Mouse (Mus musculus): Measurements from ENCODE around the gene Dusp2. TPM values are rescaled to one million over a fixed set of nuclear protein-coding genes. Genes with fewer than 3 reads are reported as not detected.

Dusp2 gene
- polyA plus RNA-seq, 1 experiment from 2014 or later: 5.6 TPM

GRCm38 (mm10) chr2:127332807-127333570 is 3.0 kb upstream of the Dusp2 start:
- TF ChIP-seq EP300 (IDR thresholded peaks at IDR 0.05; ENCODE audit: low read depth): no peak
- no peak for TF ChIP-seq CTCF (IDR thresholded peaks at IDR 0.05; ENCODE audit: low read depth)
- Histone ChIP-seq H3K36me3 (replicated peaks; ENCODE audit: insufficient read depth, low read length) (no peaks in the 10 kb centered on the region; the same call in 1 of the 2 replicates), H3K9me3 (ENCODE audit: low read length) (no peaks in the 10 kb centered on the region), H3K27me3 (ENCODE audit: insufficient read depth, low read length) (peaks cover 12% of the 10 kb centered on the region), H3K4me3 (ENCODE audit: low read depth, low read length) (no peak overlapping the region), H3K4me1 (ENCODE audit: insufficient read depth) (peaks cover 30% of the 10 kb centered on the region), H3K27ac (ENCODE audit: low read depth) (no peak overlapping the region), H3K9ac (replicated peaks) (no peak overlapping the region), H3K4me2 (ENCODE audit: low read depth, low read length) (no peak overlapping the region)
- no peak for DNase-seq
- WGBS (ENCODE audit: insufficient replicate concordance): 68% methylated on average over 14 of the region's 14 CpGs
- no peak for ATAC-seq

DNA sequence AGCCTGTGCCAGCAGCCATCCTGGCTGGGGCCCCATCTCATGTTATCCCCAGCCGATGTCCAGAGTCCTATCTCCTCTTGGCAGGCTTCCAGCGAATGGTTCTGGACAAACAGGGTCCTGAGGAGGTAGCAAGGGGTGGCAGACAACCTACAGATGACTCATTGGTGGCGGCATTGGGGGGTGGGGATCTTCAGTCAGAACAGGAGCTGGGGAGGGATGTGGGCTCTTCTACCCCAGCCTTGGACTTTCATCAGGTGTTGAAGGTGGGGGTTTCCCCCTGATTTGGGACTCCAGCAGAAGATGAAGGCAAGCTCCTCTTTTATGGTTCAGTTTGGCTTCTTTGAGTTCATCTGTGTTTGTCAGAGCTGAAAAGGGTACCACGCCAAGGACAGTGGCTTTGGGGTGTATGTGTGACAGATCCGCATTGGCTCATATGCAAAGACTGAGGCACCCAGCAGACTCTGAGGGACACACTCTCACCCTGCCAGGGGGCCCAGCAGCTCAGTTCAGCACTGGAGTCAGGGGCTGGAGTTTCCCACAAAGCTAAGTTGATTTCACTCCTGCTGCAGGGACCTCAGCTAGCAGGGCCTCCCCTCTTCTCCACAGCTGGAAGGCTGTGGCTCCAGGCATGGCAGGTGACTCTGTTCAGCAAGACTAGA is 1.9 kb upstream of the Dusp2 start:
- Histone ChIP-seq H3K4me3 (ENCODE audit: low read depth, low read length) (no peak overlapping the region), H3K4me1 (ENCODE audit: insufficient read depth) (peaks cover 23% of the 10 kb centered on the region), H3K9me3 (ENCODE audit: low read length) (no peaks in the 10 kb centered on the region), H3K9ac (replicated peaks) (peak overlapping the region; percentile 44; the same call in 1 of the 2 replicates), H3K27me3 (ENCODE audit: insufficient read depth, low read length) (peaks cover 12% of the 10 kb centered on the region), H3K36me3 (replicated peaks; ENCODE audit: insufficient read depth, low read length) (no peaks in the 10 kb centered on the region; the same call in 1 of the 2 replicates), H3K27ac (ENCODE audit: low read depth) (peak overlapping the region; percentile 67), H3K4me2 (ENCODE audit: low read depth, low read length) (peak overlapping the region; percentile 89)
- ATAC-seq (no peak), DNase-seq (no peak)
- TF ChIP-seq EP300 (IDR thresholded peaks at IDR 0.05; ENCODE audit: low read depth): no peak
- no peak for TF ChIP-seq CTCF (IDR thresholded peaks at IDR 0.05; ENCODE audit: low read depth)
- 44% methylated on average over 5 of the region's 5 CpGs for WGBS (ENCODE audit: insufficient replicate concordance)

- Histone ChIP-seq H3K9ac (replicated peaks) (no peak overlapping the region), H3K4me3 (ENCODE audit: low read depth, low read length) (peak overlapping the region; percentile 61; the same call in 1 of the 2 replicates), H3K27me3 (ENCODE audit: insufficient read depth, low read length) (peaks cover 12% of the 10 kb centered on the region), H3K4me1 (ENCODE audit: insufficient read depth) (peaks cover 20% of the 10 kb centered on the region), H3K4me2 (ENCODE audit: low read depth, low read length) (peak overlapping the region; percentile 89), H3K9me3 (ENCODE audit: low read length) (no peaks in the 10 kb centered on the region), H3K27ac (ENCODE audit: low read depth) (peak overlapping the region; percentile 67), H3K36me3 (replicated peaks; ENCODE audit: insufficient read depth, low read length) (no peaks in the 10 kb centered on the region; the same call in 1 of the 2 replicates)
- peak; percentile 66 for DNase-seq
- WGBS (ENCODE audit: insufficient replicate concordance): 43% methylated on average over 11 of the region's 11 CpGs
- TF ChIP-seq CTCF (IDR thresholded peaks at IDR 0.05; ENCODE audit: low read depth) (no peak), EP300 (IDR thresholded peaks at IDR 0.05; ENCODE audit: low read depth) (no peak)
- ATAC-seq: peak; percentile 22
Measured at GRCm38 (mm10) chr2:127335078-127335541, 849 bp upstream of the Dusp2 start.

GRCm38 (mm10) chr2:127336497-127336832 is 506 bp downstream of the Dusp2 start:
- Histone ChIP-seq H3K4me3 (ENCODE audit: low read depth, low read length) (peak overlapping the region; percentile 61), H3K27me3 (ENCODE audit: insufficient read depth, low read length) (peaks cover 12% of the 10 kb centered on the region), H3K27ac (ENCODE audit: low read depth) (peak overlapping the region; percentile 57; the same call in 1 of the 2 replicates), H3K9me3 (ENCODE audit: low read length) (no peaks in the 10 kb centered on the region), H3K4me2 (ENCODE audit: low read depth, low read length) (peak overlapping the region; percentile 89), H3K4me1 (ENCODE audit: insufficient read depth) (peaks cover 20% of the 10 kb centered on the region), H3K9ac (replicated peaks) (peak overlapping the region; percentile 63), H3K36me3 (replicated peaks; ENCODE audit: insufficient read depth, low read length) (no peaks in the 10 kb centered on the region; the same call in 1 of the 2 replicates)
- WGBS (ENCODE audit: insufficient replicate concordance): 6% methylated on average over 33 of the region's 33 CpGs
- TF ChIP-seq EP300 (IDR thresholded peaks at IDR 0.05; ENCODE audit: low read depth): no peak
- TF ChIP-seq CTCF (IDR thresholded peaks at IDR 0.05; ENCODE audit: low read depth): no peak
- DNase-seq (no peak), ATAC-seq (no peak)

- Histone ChIP-seq H3K4me1 (ENCODE audit: insufficient read depth) (peaks cover 20% of the 10 kb centered on the region), H3K27ac (ENCODE audit: low read depth) (peak overlapping the region; percentile 57; the same call in 1 of the 2 replicates), H3K36me3 (replicated peaks; ENCODE audit: insufficient read depth, low read length) (no peaks in the 10 kb centered on the region; the same call in 1 of the 2 replicates), H3K4me2 (ENCODE audit: low read depth, low read length) (peak overlapping the region; percentile 89), H3K9ac (replicated peaks) (peak overlapping the region; percentile 63), H3K4me3 (ENCODE audit: low read depth, low read length) (peak overlapping the region; percentile 61), H3K9me3 (ENCODE audit: low read length) (no peaks in the 10 kb centered on the region), H3K27me3 (ENCODE audit: insufficient read depth, low read length) (peaks cover 12% of the 10 kb centered on the region)
- 20% methylated on average over 5 of the region's 5 CpGs for WGBS (ENCODE audit: insufficient replicate concordance)
- no peak for DNase-seq
- TF ChIP-seq CTCF (IDR thresholded peaks at IDR 0.05; ENCODE audit: low read depth) (no peak), EP300 (IDR thresholded peaks at IDR 0.05; ENCODE audit: low read depth) (no peak)
- ATAC-seq: no peak
Measured at GRCm38 (mm10) chr2:127336885-127337284, 926 bp downstream of the Dusp2 start.

DNA sequence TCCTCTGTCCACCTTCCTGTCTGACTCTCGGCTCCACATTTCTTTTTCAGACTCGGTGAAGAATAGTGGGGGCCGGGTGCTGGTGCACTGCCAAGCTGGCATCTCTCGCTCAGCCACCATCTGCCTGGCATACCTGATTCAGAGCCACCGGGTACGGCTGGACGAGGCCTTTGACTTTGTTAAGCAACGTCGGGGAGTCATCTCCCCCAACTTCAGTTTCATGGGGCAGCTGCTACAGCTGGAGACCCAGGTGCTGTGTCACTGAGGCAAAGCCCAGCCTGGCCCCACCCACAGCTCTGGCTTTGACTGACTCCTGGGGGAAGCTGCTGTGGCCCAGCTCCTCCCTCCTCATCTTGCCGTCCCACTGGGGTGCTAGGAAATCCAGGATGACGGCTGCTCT is 1.6 kb downstream of the Dusp2 start:
- WGBS (ENCODE audit: insufficient replicate concordance): 25% methylated on average over 11 of the region's 11 CpGs
- peak; percentile 53 for DNase-seq
- peaks cover 12% of the 10 kb centered on the region for H3K27me3 ChIP-seq (ENCODE audit: insufficient read depth, low read length)
- peak overlapping the region; percentile 89 for H3K4me2 ChIP-seq (ENCODE audit: low read depth, low read length)
- H3K27ac ChIP-seq (ENCODE audit: low read depth): peak overlapping the region; percentile 57; the same call in 1 of the 2 replicates
- H3K4me3 ChIP-seq (ENCODE audit: low read depth, low read length): peak overlapping the region; percentile 61
- no peak for ATAC-seq
- H3K9ac ChIP-seq (replicated peaks): peak overlapping the region; percentile 44; the same call in 1 of the 2 replicates
- no peaks in the 10 kb centered on the region for H3K9me3 ChIP-seq (ENCODE audit: low read length)
- H3K4me1 ChIP-seq (ENCODE audit: insufficient read depth): peaks cover 20% of the 10 kb centered on the region
- TF ChIP-seq EP300 (IDR thresholded peaks at IDR 0.05; ENCODE audit: low read depth) (no peak), CTCF (IDR thresholded peaks at IDR 0.05; ENCODE audit: low read depth) (no peak)
- H3K36me3 ChIP-seq (replicated peaks; ENCODE audit: insufficient read depth, low read length): no peaks in the 10 kb centered on the region; the same call in 1 of the 2 replicates

Measured in liver, postnatal 0 days (tissue).